Mouse (Mus musculus) stomach, embryonic 14.5 days (tissue): ENCODE data around the gene Tpm1. TPM values are rescaled to one million over a fixed set of nuclear protein-coding genes. Genes with fewer than 3 reads are reported as not detected.

ENCODE experiments used
- ATAC-seq: fragments of 200-750 bp; cut with Nextera tagmentation; 2 replicates; pipeline ENCODE4 v1.8.0; 2017; ENCODE audit warnings: low read depth, moderate TSS enrichment; ENCODE audit not compliant: insufficient number of reproducible peaks, insufficient read depth, low FRiP score
- H3K27ac ChIP-seq: fragments of 300-500 bp; sonication (generic); 2 replicates; pipeline ENCODE4 v1.5.1; 2014; ENCODE audit warnings: mild to moderate bottlenecking, low read length, moderate library complexity, mixed read lengths
- H3K27me3 ChIP-seq: fragments of 300-500 bp; sonication (generic); 2 replicates; pipeline ENCODE4 v1.6.1; 2014; ENCODE audit warnings: low read length, control low read depth, mixed read lengths; ENCODE audit not compliant: control insufficient read depth, insufficient read depth
- H3K36me3 ChIP-seq: fragments of 300-500 bp; sonication (generic); 2 replicates; pipeline ENCODE4 v1.6.1; 2014; ENCODE audit warnings: mild to moderate bottlenecking, control low read depth, low read length, moderate library complexity, mixed read lengths; ENCODE audit not compliant: control insufficient read depth, insufficient read depth
- H3K4me1 ChIP-seq: fragments of 300-500 bp; sonication (generic); 2 replicates; pipeline ENCODE4 v1.6.1; 2014; ENCODE audit warnings: low read length, control low read depth, mixed read lengths; ENCODE audit not compliant: control insufficient read depth, insufficient read depth
- H3K4me2 ChIP-seq: fragments of 300-500 bp; sonication (generic); replicated peaks from 2 replicates; pipeline ENCODE4 v1.6.1; 2014; ENCODE audit warnings: low read depth, low read length, control low read depth
- H3K4me3 ChIP-seq: fragments of 300-500 bp; sonication (generic); 2 replicates; pipeline ENCODE4 v1.5.1; 2014; ENCODE audit warnings: low read depth, low read length, control low read depth
- H3K9ac ChIP-seq: fragments of 300-500 bp; sonication (generic); replicated peaks from 2 replicates; pipeline ENCODE4 v1.6.1; 2014; ENCODE audit warnings: low read depth, mild to moderate bottlenecking, control low read depth, low read length, moderate library complexity, mixed read lengths
- H3K9me3 ChIP-seq: fragments of 300-500 bp; sonication (generic); 2 replicates; pipeline ENCODE4 v1.6.1; 2016; ENCODE audit warnings: low read depth, low read length, control low read depth; ENCODE audit not compliant: control insufficient read depth
- WGBS: fragments of 180-500 bp; shearing (Covaris S2); extraction: QIAGEN DNeasy Blood & Tissue Kit; methylation state at CpG from one replicate; pipeline ENCODE4 v1.1.7; 2014; 5-methylcytosine and 5-hydroxymethylcytosine counted together
- polyA plus RNA-seq: library from polyadenylated mRNA; unstranded; fragments of >200 nt; fragmentation: Nextera tagmentation; extraction: Ambion mirVana; gene quantifications from 2 replicates; pipeline ENCODE4 v1.2.1, GENCODE M21; 2014

The Tpm1 gene
- polyA plus RNA-seq, 1 experiment from 2014 or later: 1,242 TPM

DNA sequence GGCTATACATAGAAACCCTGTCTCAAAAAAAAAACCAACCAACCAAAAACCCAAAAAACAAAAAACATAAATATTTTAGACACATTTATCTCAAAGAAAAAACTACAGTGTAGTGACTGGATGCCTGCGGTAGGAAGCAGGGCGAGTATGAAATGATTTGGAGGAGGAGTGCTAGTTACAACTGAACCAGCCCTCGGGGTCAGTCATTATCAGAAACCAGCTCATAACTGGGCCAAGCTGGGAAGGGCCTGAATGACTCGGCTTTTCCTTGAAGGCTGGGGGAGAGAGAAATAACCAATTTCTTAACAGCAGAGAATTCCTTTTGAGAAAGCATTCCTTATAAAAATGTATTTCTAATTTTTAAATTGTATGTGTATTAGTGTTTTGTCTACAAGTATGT is 11.5 kb downstream of the Tpm1 start:
- peaks cover 53% of the 10 kb centered on the region for H3K36me3 ChIP-seq
- H3K27ac ChIP-seq: no peak overlapping the region
- H3K9me3 ChIP-seq: peaks cover 14% of the 10 kb centered on the region
- WGBS: 88% methylated on average over 4 of the region's 4 CpGs
- H3K4me3 ChIP-seq: no peak overlapping the region
- no peak overlapping the region for H3K9ac ChIP-seq
- H3K4me2 ChIP-seq: no peak overlapping the region
- peaks cover 30% of the 10 kb centered on the region for H3K4me1 ChIP-seq
- no peaks in the 10 kb centered on the region for H3K27me3 ChIP-seq
- ATAC-seq: no peak

GRCm38 (mm10) chr9:67036527-67037118 is 12.6 kb downstream of the Tpm1 start:
- Histone ChIP-seq H3K4me1 (peaks cover 21% of the 10 kb centered on the region), H3K4me2 (no peak overlapping the region), H3K27me3 (no peaks in the 10 kb centered on the region), H3K36me3 (peaks cover 63% of the 10 kb centered on the region), H3K27ac (peak overlapping the region; percentile 48; the same call in 1 of the 2 replicates), H3K4me3 (no peak overlapping the region), H3K9me3 (peaks cover 14% of the 10 kb centered on the region), H3K9ac (no peak overlapping the region)
- no peak for ATAC-seq
- 52% methylated on average over 2 of the region's 2 CpGs for WGBS

DNA sequence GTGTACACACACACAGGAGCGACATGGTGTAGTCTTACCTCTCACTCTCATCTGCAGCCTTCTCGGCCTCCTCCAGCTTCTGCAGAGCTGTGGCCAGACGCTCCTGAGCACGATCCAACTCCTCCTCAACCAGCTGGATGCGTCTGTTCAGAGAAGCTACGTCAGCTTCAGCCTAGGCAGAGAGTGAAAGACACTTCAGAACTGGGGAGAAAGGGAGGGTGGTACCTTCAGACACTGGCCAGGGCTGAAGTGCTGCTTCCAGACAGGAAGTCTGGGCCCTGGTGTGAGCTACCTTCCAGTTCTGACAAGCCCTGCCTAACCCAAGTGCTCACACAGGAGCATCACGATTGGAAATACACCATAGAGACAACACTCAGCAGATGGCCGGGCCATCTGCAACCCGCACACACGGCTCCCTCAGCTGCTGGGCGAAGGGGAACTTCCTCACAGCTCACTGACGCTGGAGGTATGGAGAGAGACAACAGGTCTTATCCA is 13.2 kb downstream of the Tpm1 start:
- Histone ChIP-seq H3K36me3 (peaks cover 69% of the 10 kb centered on the region), H3K27ac (peak overlapping the region; percentile 21; the same call in 1 of the 2 replicates), H3K4me3 (no peak overlapping the region), H3K4me1 (peaks cover 16% of the 10 kb centered on the region), H3K9ac (no peak overlapping the region), H3K27me3 (no peaks in the 10 kb centered on the region), H3K9me3 (peaks cover 14% of the 10 kb centered on the region), H3K4me2 (no peak overlapping the region)
- ATAC-seq: no peak
- 83% methylated on average over 12 of the region's 12 CpGs for WGBS

DNA sequence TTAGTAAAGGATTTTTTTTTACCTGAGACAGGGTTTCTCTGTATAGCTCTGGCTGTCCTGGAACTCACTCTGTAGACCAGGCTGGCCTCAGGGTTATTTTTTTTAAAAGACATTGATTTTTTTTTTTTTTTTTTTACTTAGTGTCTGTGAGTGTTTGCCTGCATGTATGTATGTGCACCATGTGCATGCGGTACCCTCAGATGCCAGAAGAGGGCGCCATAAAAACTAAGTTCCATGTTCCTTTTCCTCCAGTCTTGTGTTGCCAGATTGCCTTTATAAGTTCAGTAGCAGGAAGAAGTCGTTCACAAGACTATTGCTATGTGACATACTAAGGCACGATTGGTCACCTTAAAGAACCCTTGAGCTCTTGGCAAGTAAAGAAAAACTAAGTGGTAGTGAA is 14.5 kb downstream of the Tpm1 start:
- Histone ChIP-seq H3K36me3 (peaks cover 82% of the 10 kb centered on the region), H3K4me3 (no peak overlapping the region), H3K4me1 (0 out of 2 replicates have a peak, but pooled peaks cover 3% of the 10 kb centered on the region), H3K9me3 (peaks cover 14% of the 10 kb centered on the region), H3K4me2 (no peak overlapping the region), H3K27me3 (no peaks in the 10 kb centered on the region), H3K9ac (no peak overlapping the region), H3K27ac (no peak overlapping the region)
- ATAC-seq: no peak
- 93% methylated on average over 4 of the region's 4 CpGs for WGBS

- no peak overlapping the region for H3K27ac ChIP-seq
- no peak overlapping the region for H3K4me3 ChIP-seq
- 0 out of 2 replicates have a peak, but pooled peaks cover 3% of the 10 kb centered on the region for H3K4me1 ChIP-seq
- H3K27me3 ChIP-seq: no peaks in the 10 kb centered on the region
- H3K9ac ChIP-seq: no peak overlapping the region
- H3K4me2 ChIP-seq: no peak overlapping the region
- H3K9me3 ChIP-seq: peaks cover 14% of the 10 kb centered on the region
- H3K36me3 ChIP-seq: peaks cover 93% of the 10 kb centered on the region
- 93% methylated on average over 10 of the region's 10 CpGs for WGBS
- ATAC-seq: no peak
These were observed 16.2 kb downstream of the Tpm1 start for GRCm38 (mm10) chr9:67033016-67033415.

DNA sequence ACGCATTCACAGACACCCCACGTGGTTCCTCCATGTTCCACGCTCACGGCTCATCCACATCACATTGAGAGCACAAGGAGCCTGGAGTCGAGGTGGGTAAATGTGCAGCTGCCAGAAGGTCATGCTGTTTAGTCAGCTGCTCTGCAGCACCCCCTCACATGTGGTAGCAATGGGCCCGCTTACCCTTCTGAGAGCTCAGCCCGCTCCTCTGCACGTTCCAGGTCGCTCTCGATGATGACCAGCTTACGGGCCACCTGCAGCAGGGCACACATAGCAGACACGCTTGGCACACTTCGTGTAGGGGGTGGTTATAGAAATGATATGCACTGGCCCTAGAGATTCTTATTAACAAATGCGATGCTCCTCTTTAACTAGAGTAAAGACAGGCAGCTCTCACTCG is 16.6 kb downstream of the Tpm1 start:
- no peaks in the 10 kb centered on the region for H3K27me3 ChIP-seq
- 0 out of 2 replicates have a peak, but pooled peaks cover 3% of the 10 kb centered on the region for H3K4me1 ChIP-seq
- no peak for ATAC-seq
- H3K4me2 ChIP-seq: no peak overlapping the region
- no peak overlapping the region for H3K9ac ChIP-seq
- H3K4me3 ChIP-seq: no peak overlapping the region
- no peak overlapping the region for H3K27ac ChIP-seq
- H3K9me3 ChIP-seq: peaks cover 14% of the 10 kb centered on the region
- WGBS: 93% methylated on average over 15 of the region's 15 CpGs
- peaks cover 93% of the 10 kb centered on the region for H3K36me3 ChIP-seq

DNA sequence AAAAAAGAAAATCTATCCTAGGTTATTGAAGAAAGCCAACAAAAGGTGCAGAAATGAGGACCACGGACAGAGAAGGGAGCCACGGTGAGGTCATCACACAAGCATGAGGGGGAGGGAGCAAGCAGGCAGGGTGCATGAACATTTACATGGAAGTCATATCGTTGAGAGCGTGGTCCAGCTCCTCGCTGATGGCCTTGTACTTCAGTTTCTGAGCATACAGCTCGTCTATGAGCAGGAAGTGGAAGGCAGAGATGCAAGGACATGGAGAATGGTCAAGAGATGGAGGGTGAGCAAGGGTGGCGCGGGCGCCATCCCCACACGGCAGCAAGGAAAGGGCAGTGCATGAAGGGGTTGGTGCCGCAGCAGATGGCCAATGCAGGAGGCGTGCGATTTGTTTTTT is 19.7 kb downstream of the Tpm1 start:
- no peak overlapping the region for H3K4me2 ChIP-seq
- H3K4me3 ChIP-seq: no peak overlapping the region
- H3K4me1 ChIP-seq: no peaks in the 10 kb centered on the region
- H3K9me3 ChIP-seq: no peaks in the 10 kb centered on the region
- H3K36me3 ChIP-seq: peaks cover 93% of the 10 kb centered on the region
- H3K9ac ChIP-seq: no peak overlapping the region
- no peaks in the 10 kb centered on the region for H3K27me3 ChIP-seq
- ATAC-seq: no peak
- no peak overlapping the region for H3K27ac ChIP-seq
- WGBS: 88% methylated on average over 13 of the region's 13 CpGs

DNA sequence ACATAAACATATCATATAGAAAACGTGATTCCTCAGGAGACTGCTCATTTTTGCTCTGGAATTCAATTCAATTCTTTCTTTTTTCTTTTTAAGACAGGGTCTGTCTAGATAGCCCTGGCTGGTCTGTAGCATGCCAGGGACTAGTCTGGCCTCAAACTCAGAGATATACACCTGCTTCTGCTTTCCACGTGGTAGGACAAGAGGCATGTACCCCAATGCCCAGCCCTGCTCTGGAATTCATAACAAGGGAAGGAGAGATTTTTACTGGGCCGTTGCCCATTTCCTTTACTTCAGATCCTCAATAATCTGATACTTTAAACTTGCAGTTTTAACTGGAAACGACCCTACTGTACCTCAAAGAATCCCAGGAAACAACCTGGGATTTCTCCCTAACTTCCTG is 20.3 kb downstream of the Tpm1 start:
- Histone ChIP-seq H3K9ac (no peak overlapping the region), H3K4me1 (no peaks in the 10 kb centered on the region), H3K27ac (no peak overlapping the region), H3K4me3 (no peak overlapping the region), H3K36me3 (peaks cover 93% of the 10 kb centered on the region), H3K9me3 (no peaks in the 10 kb centered on the region), H3K27me3 (no peaks in the 10 kb centered on the region), H3K4me2 (no peak overlapping the region)
- no peak for ATAC-seq
- 72% methylated on average over 4 of the region's 4 CpGs for WGBS
